Mouse (Mus musculus) cortical plate, adult 2 months (tissue): Measurements from ENCODE around the gene Tiam1. TPM values are rescaled to one million over a fixed set of nuclear protein-coding genes. Genes with fewer than 3 reads are reported as not detected.

Experiments used
- H3K27ac ChIP-seq: fragments of 200-500 bp; 2 replicates; pipeline ENCODE4 v1.5.1; 2012; ENCODE audit warnings: low read length, control low read depth, inconsistent platforms; ENCODE audit not compliant: insufficient read depth
- H3K4me1 ChIP-seq: fragments of 200-500 bp; 2 replicates; pipeline ENCODE4 v1.6.1; 2011; ENCODE audit warnings: low read length; ENCODE audit not compliant: control insufficient read depth, insufficient read depth
- H3K4me3 ChIP-seq: fragments of 200-500 bp; 2 replicates; pipeline ENCODE4 v1.5.1; 2011; ENCODE audit warnings: mild to moderate bottlenecking, low read length, control low read depth; ENCODE audit not compliant: insufficient read depth
- CTCF ChIP-seq: fragments of 200-500 bp; IDR thresholded peaks from 2 replicates; pipeline ENCODE4 v1.5.1; 2011; ENCODE audit warnings: mild to moderate bottlenecking, control low read depth, low read length; ENCODE audit not compliant: insufficient read depth; ENCODE audit errors: extremely low read depth
- POLR2A ChIP-seq: fragments of 200-500 bp; IDR thresholded peaks from 2 replicates; pipeline ENCODE4 v1.6.1; 2011; ENCODE audit warnings: mild to moderate bottlenecking, low read length, control low read depth; ENCODE audit not compliant: insufficient read depth; ENCODE audit errors: extremely low read depth
- polyA plus RNA-seq: library from polyadenylated mRNA; depleted of rRNA; stranded (reverse); fragments of >200 nt; gene quantifications from 2 replicates; pipeline ENCODE4 v1.2.3, GENCODE M21; 2012

Tiam1 gene
- polyA plus RNA-seq, 1 experiment: 28.7 TPM

DNA sequence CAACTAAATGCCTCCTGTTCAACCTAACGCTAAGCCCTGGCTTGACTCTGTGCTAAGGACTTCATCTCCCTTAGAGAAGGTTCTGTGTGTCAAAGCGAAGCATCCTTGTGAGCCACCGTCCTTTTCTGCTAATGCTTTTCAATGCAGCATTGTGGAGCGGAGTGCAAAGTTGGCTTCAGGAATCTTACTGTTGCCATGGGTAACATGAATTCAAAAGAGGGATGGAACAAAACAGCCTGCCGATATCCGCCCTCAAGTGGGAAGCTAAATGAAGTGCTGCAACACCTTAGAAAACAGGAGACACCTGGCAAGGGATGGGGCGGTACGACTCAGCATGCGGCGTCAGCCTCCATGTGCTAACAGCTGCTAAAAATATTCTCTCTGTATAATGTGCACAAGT is 32.9 kb upstream of the Tiam1 start:
- H3K4me3 ChIP-seq: no peak overlapping the region

DNA sequence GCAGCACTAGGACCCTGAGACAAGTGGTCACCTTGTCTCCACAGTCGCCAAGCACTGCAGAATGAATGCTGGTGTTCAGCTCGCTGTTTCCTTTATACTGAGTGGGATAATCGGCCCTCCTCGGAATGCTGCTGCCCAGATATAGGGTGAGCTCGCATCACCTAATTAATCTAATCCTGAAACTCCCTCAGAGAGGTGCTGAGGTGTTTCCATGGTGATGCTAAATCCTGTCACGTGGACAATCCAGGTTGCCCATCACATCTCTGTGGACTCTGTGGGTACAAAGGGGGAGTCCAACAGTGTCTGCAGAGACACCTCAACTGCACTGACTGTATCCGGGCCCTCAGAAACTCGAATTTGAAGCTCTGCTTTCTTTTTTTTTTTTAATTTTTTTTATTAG is 27.8 kb upstream of the Tiam1 start:
- H3K4me1 ChIP-seq: peaks cover 4% of the 10 kb centered on the region
- TF ChIP-seq POLR2A: no peak
- H3K27ac ChIP-seq: no peak overlapping the region
- no peak overlapping the region for H3K4me3 ChIP-seq

More for the DNA sequence above, 32.9 kb upstream of the Tiam1 start:
- peak overlapping the region; percentile 55; the same call in 1 of the 2 replicates for H3K27ac ChIP-seq
- TF ChIP-seq CTCF (no peak), POLR2A (no peak)
- peaks cover 4% of the 10 kb centered on the region for H3K4me1 ChIP-seq

DNA sequence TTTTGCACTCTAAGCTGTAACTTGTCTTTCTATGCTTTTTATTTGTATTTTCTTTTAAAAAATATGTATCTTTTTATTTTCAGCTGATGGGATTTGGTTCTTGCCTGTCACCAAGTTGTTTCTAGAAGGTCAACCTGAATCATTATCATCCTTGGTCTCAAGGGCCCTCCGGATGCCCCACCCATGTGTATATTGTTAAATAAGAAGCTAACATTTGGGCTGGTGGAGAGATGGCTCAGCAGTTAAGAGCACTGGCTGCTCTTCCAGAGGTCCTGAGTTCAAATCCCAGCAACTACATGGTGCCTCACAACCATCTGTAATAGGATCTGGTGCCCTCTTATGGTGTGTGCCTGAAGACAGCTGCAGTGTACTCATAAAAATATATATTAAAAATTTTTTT is 27.1 kb upstream of the Tiam1 start:
- H3K27ac ChIP-seq: peak overlapping the region; percentile 57; the same call in 1 of the 2 replicates
- H3K4me3 ChIP-seq: no peak overlapping the region
- H3K4me1 ChIP-seq: 0 out of 2 replicates have a peak, but pooled peaks cover 2% of the 10 kb centered on the region
- TF ChIP-seq POLR2A (no peak), CTCF (no peak)

DNA sequence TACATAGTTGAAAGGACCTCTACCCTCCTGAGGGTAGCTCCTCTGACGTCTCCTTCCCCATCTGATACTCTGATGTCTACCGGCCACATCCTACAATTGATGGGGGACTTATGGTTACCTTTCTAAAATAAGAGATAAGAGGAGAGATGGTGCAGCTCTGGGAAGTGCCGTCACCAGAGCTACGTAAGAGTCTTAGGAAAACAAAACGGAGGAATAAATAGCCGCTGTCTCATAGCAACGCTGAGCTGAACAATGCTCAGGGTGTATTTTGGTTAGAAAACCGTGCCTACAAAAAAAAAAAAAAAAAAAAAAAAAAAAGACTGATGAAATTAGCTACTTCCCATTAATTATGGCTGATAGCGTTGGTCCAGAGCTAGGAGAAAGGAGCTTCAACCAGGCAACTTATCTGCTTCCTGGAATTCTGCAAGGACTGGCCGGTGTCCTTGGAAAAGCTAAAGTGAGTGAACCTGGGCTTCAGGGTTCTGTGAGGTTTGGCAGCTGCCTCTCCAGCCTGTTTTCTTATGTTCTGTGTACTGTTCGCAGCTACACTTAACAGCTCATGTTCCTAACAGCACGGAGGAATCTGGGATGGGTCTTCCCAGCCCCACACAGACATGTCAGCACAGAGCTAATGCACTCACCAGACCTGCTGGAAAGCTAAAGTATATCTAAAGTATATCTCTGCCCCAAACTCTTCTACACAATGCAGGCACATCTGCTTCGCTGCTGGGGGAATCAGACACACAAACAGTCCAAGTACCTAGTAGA is 26.5 kb upstream of the Tiam1 start:
- H3K4me3 ChIP-seq: no peak overlapping the region
- TF ChIP-seq POLR2A (no peak), CTCF (no peak)
- peak overlapping the region; percentile 57 for H3K27ac ChIP-seq
- H3K4me1 ChIP-seq: 0 out of 2 replicates have a peak, but pooled peaks cover 2% of the 10 kb centered on the region

DNA sequence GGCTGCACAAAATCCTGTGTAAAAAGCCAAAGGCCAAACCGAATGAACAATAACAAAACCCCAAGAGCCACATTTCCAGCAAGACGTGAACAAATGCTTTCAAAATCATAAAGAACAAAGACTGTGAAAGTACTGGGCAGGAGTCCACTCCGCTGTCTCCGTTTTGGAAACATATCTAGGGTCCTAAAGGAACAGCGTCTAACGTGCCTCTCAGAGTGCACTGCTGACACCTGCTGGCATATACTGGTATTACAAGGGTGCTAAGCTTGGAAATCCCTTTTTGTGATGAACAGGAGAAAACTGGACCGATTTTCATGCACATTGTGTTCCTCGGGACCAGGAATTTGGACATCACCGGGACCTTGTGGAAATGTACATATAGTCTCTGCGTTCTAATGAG is 24.1 kb upstream of the Tiam1 start:
- TF ChIP-seq CTCF: peak; percentile 98
- TF ChIP-seq POLR2A: no peak
- Histone ChIP-seq H3K4me1 (0 out of 2 replicates have a peak, but pooled peaks cover 2% of the 10 kb centered on the region), H3K27ac (no peak overlapping the region), H3K4me3 (no peak overlapping the region)

DNA sequence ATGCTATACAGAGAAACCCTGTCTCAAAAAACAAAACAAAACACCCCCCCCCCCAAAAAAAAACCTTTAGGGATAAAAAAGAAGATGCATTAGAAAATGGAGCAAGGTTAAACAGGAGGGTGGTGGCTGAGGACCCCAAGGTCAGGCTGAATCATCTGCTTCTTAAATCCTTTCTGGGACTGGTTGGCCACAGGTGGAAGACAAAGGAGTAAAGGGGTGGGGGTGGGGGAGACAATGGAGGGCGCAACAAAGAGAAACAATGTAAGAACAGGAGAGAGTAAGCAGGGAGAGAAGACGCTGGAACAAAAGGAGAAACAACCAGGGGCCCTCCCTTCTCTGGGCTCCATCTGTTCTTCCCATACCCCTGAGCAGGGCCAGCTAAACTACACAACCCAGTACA is 21.9 kb upstream of the Tiam1 start:
- no peak overlapping the region for H3K4me3 ChIP-seq
- no peak overlapping the region for H3K27ac ChIP-seq
- no peaks in the 10 kb centered on the region for H3K4me1 ChIP-seq
- no peak for TF ChIP-seq CTCF
- no peak for TF ChIP-seq POLR2A

DNA sequence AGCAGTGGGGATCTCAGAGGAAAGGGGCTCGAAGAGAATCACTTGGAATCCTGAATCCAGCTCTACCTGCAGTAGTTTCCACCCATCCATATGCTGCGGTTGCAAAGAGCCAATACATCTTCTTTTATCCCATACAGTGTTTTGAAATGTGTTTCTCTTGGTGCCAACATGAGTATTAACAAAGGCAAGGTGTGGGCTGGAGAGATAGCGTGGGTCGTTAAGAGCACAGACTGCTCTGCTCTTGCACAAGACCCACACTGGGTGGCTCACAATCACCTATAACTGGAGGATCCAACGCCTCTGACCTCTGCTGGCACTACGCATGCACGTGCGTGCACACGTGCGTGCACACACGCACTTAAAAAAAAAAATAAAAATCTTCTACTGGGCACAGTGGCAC is 21.4 kb upstream of the Tiam1 start:
- H3K27ac ChIP-seq: no peak overlapping the region
- H3K4me3 ChIP-seq: no peak overlapping the region
- H3K4me1 ChIP-seq: no peaks in the 10 kb centered on the region
- TF ChIP-seq CTCF (no peak), POLR2A (no peak)

DNA sequence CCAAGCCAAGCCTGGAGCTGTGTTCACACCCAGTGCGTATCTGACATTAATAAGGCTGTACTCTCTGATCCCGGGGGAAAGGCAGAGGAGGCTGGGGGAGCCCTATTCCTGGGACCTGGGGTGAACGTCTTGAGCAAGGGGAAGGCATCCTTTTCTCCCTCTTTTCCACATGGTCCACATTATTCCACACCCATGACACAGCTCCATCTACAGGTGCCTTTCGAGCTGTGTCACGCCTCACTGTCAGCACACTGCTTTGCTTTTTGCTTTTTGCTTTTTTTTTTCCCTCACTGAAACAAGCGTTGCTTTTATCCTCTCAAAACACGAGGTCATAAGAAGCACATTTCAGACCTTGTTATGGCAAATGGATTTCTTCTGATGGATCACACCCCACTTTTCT is 11.5 kb upstream of the Tiam1 start:
- TF ChIP-seq POLR2A (no peak), CTCF (peak; percentile 75)
- H3K4me3 ChIP-seq: no peak overlapping the region
- no peak overlapping the region for H3K27ac ChIP-seq
- no peaks in the 10 kb centered on the region for H3K4me1 ChIP-seq

DNA sequence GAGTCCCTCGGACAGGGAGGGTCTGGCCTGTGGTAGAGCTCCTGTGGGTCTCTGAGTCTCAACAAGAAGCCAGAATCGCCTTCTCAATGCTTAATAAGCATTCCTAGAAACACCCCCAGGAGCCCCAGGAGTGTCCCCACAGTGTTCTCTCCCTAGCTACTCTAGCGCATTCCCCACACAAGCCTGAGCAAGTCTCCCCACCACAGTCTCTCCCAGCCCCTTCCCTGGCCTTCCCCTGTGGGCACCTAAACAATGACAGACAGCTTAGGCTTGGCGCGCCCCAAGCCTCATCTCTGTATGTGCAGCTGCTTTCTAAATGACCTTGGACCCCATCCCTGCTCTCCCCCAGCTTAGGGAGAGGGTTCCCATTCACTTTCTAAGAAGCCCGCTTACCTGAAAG is 7.3 kb upstream of the Tiam1 start:
- no peaks in the 10 kb centered on the region for H3K4me1 ChIP-seq

DNA sequence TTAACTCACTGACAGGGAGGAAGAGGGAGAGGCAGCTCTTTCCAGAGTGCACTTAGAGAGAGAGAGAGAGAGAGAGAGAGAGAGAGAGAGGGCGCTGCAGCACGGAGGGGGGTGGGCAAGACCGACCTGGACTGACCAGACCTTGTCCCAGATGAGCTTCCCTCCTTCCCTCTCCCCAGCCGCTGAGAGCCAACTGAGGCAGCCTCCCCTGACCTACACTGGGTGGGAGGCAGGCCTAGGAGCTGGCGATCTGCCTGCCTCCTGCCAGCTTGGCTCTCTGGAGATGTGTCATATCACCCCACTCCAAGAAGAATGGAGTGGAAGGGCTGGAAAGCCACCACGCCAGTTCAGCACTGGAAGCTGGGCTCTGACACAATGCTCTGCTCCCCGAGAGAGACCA is 6.6 kb upstream of the Tiam1 start:
- no peak for TF ChIP-seq POLR2A
- no peak for TF ChIP-seq CTCF
- H3K27ac ChIP-seq: no peak overlapping the region
- no peaks in the 10 kb centered on the region for H3K4me1 ChIP-seq
- H3K4me3 ChIP-seq: no peak overlapping the region

More for the DNA sequence above, 7.3 kb upstream of the Tiam1 start:
- H3K4me3 ChIP-seq: no peak overlapping the region
- TF ChIP-seq POLR2A (no peak), CTCF (no peak)
- no peak overlapping the region for H3K27ac ChIP-seq

DNA sequence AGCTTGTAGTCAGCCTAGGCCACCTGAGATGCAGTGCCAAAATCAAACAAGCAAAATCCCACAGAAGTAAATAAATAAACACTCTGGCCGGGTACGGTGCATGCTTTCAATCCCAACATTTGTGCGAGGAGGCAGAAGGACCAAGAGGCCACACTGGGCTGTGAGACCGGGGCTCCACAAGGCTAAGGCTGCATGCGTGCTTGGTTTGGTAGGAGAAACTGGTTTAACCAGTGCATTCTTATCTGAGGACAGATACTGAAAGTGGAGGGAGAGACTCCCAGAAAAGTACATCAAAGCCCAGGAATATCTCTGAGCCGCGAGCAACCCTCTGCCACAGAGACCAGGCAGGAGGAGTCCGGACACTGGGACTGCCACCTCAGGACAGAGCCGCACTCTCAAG is 5.8 kb upstream of the Tiam1 start:
- Histone ChIP-seq H3K27ac (no peak overlapping the region), H3K4me3 (no peak overlapping the region), H3K4me1 (no peaks in the 10 kb centered on the region)
- TF ChIP-seq POLR2A (no peak), CTCF (no peak)
